Mouse (Mus musculus) liver, embryonic 11.5 days (tissue): ENCODE results near the gene I830077J02Rik. TPM values are rescaled to one million over a fixed set of nuclear protein-coding genes. Genes with fewer than 3 reads are reported as not detected.

Source experiments
- ATAC-seq: fragments of 200-750 bp; cut with Nextera tagmentation; replicated peaks from 2 replicates; pipeline ENCODE4 v1.8.0; 2017; ENCODE audit warnings: moderate number of reproducible peaks, mild to moderate bottlenecking, moderate TSS enrichment, moderate library complexity; ENCODE audit not compliant: low FRiP score
- DNase-seq: peaks from one replicate; pipeline ENCODE4 v3.0.0-alpha.2; 2017; ENCODE audit warnings: low spot score
- H3K27ac ChIP-seq: fragments of 300-500 bp; sonication (generic); 2 replicates; pipeline ENCODE4 v1.5.1; 2014; ENCODE audit warnings: mild to moderate bottlenecking, low read depth, low read length, control low read depth
- H3K27me3 ChIP-seq: fragments of 300-500 bp; sonication (generic); replicated peaks from 2 replicates; pipeline ENCODE4 v1.6.1; 2014; ENCODE audit warnings: low read length, mixed read lengths; ENCODE audit not compliant: control insufficient read depth, insufficient read depth
- H3K36me3 ChIP-seq: fragments of 300-500 bp; sonication (generic); 2 replicates; pipeline ENCODE4 v1.6.1; 2014; ENCODE audit warnings: mild to moderate bottlenecking, low read length, moderate library complexity, mixed read lengths; ENCODE audit not compliant: control insufficient read depth, insufficient read depth
- H3K4me1 ChIP-seq: fragments of 300-500 bp; sonication (generic); replicated peaks from 2 replicates; pipeline ENCODE4 v1.6.1; 2014; ENCODE audit warnings: low read length, mixed read lengths; ENCODE audit not compliant: control insufficient read depth, insufficient read depth
- H3K4me2 ChIP-seq: fragments of 300-500 bp; sonication (generic); 2 replicates; pipeline ENCODE4 v1.6.1; 2014; ENCODE audit warnings: mild to moderate bottlenecking, control low read depth, moderate library complexity
- H3K4me3 ChIP-seq: fragments of 300-500 bp; sonication (generic); 2 replicates; pipeline ENCODE4 v1.5.1; 2014; ENCODE audit warnings: low read depth, low read length, control low read depth
- H3K9ac ChIP-seq: fragments of 300-500 bp; sonication (generic); 2 replicates; pipeline ENCODE4 v1.6.1; 2014; ENCODE audit warnings: low read depth, low read length, control low read depth
- H3K9me3 ChIP-seq: fragments of 300-500 bp; sonication (generic); 2 replicates; pipeline ENCODE4 v1.6.1; 2016; ENCODE audit warnings: low read length, inconsistent platforms, mixed read lengths; ENCODE audit not compliant: control insufficient read depth
- WGBS: fragments of 180-500 bp; shearing (Covaris S2); extraction: QIAGEN DNeasy Blood & Tissue Kit; methylation state at CpG from one replicate; pipeline ENCODE4 v1.1.7; 2014; 5-methylcytosine and 5-hydroxymethylcytosine counted together
- polyA plus RNA-seq: library from polyadenylated mRNA; unstranded; fragments of >200 nt; fragmentation: Nextera tagmentation; extraction: Ambion mirVana; gene quantifications from 2 replicates; pipeline ENCODE4 v1.2.1, GENCODE M21; 2014

I830077J02Rik gene
- polyA plus RNA-seq, 1 experiment from 2014 or later: 5.6 TPM

DNA sequence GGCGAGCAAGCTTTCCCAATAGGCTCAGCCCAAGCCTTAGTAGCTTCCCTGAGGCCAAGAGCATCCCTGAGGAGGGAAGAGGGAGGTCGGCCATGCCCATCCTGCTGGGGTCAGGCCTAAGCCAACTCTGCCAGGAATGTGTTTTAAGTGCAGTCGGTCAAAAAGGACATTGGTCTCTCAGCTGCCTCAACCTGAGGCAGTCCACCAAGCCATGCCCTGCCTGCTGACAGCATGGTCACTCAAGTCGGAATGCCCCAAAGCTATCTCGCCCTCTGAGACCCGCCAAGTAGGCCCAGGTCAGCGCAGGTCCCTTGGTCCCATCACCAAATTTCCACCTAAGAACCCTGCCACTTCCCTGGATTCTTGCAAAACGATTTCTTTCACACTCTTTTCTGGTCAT, 53.7 kb downstream of the I830077J02Rik start:
- no peaks in the 10 kb centered on the region for H3K4me1 ChIP-seq
- no peak for ATAC-seq
- H3K36me3 ChIP-seq: no peaks in the 10 kb centered on the region
- H3K9ac ChIP-seq: no peak overlapping the region
- H3K4me3 ChIP-seq: no peak overlapping the region
- 88% methylated on average over 8 of the region's 8 CpGs for WGBS
- H3K27me3 ChIP-seq: no peaks in the 10 kb centered on the region
- DNase-seq: no peak
- no peak overlapping the region for H3K27ac ChIP-seq
- no peaks in the 10 kb centered on the region for H3K9me3 ChIP-seq
- no peak overlapping the region for H3K4me2 ChIP-seq

DNA sequence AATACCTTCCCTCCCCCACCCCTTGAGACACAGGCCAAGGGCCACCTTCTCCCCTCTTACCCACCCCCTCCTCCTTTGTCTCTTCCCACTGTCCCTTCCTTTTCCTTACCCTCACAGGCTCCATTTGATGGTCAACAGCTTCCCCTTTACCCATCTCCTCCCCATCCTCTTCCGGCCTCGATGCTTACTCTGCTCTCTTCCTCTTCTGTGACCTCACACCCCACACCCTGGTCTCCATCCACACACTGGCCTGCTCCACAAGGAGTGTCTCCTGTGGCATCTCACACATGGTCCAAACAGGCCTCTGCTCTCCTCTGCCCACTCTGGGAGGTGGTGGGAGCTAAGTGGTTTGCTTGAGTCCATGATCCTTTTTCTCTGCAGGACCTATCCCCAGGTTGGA, 54.5 kb downstream of the I830077J02Rik start:
- 52% methylated on average over 2 of the region's 2 CpGs for WGBS

DNA sequence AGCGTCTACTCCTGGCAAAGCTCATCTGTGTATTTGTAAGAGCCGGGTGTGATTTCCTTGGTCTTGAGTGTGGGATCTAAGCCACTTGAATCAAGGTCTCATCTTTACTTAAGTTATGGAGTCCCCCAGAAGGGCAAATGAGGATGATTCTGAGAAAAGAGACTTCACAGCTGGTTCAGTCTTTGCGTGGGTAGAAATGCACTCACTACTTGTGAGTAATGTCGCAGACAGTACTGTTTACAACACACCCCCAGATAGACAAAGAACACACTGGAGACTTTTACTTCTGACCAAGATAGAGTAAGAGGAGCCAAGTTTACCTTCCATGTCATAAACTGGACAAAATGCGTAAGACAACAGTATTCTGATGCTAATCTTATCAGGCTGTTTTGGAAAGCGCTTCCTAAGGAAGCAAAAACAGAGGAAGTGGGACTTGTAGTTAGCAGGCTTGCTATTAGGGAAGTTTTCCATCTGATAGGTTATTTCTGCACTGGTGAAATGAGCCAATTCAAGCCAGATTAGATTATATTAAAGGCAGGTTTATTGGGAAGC, 55.1 kb downstream of the I830077J02Rik start:
- H3K9me3 ChIP-seq: no peaks in the 10 kb centered on the region
- H3K9ac ChIP-seq: no peak overlapping the region
- H3K4me2 ChIP-seq: no peak overlapping the region
- no peaks in the 10 kb centered on the region for H3K36me3 ChIP-seq
- H3K27ac ChIP-seq: no peak overlapping the region
- DNase-seq (peak; percentile 8), ATAC-seq (no peak)
- H3K27me3 ChIP-seq: no peaks in the 10 kb centered on the region
- H3K4me1 ChIP-seq: no peaks in the 10 kb centered on the region
- H3K4me3 ChIP-seq: no peak overlapping the region
- WGBS: 75% methylated on average over 6 of the region's 6 CpGs

More for the DNA sequence above, 54.5 kb downstream of the I830077J02Rik start:
- Histone ChIP-seq H3K4me1 (no peaks in the 10 kb centered on the region), H3K27ac (no peak overlapping the region), H3K36me3 (no peaks in the 10 kb centered on the region), H3K27me3 (no peaks in the 10 kb centered on the region), H3K4me2 (no peak overlapping the region), H3K9me3 (no peaks in the 10 kb centered on the region), H3K4me3 (no peak overlapping the region), H3K9ac (no peak overlapping the region)
- ATAC-seq: no peak
- peak; percentile 15 for DNase-seq

DNA sequence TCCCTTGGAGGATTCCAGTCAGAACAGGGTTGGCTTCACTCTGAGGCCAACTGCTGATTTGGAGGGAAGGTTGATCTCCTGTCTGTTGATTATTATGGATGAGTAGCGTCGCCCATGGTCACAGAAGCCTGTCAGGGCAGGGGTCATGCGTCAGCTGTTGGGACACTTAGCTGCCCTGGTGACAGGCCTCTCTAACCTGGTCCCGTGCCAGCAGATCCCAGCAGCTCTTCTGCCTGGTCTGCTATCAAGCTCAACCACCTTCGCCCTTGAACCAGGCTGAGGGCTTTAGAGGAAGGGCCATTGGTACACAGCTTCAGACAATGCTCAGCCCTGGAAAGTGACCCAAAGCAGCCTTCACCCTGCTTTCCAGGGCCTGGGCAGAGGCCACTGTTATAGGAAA, 56.4 kb downstream of the I830077J02Rik start:
- no peak for ATAC-seq
- Histone ChIP-seq H3K9me3 (no peaks in the 10 kb centered on the region), H3K4me3 (no peak overlapping the region), H3K9ac (no peak overlapping the region), H3K4me1 (no peaks in the 10 kb centered on the region), H3K36me3 (no peaks in the 10 kb centered on the region), H3K27me3 (no peaks in the 10 kb centered on the region), H3K27ac (no peak overlapping the region), H3K4me2 (no peak overlapping the region)
- WGBS: 73% methylated on average over 5 of the region's 5 CpGs
- peak; percentile 27 for DNase-seq

Other genes with a start within 250 kb of the I830077J02Rik start
- gene Ddx20, start 245.1 kb downstream of the I830077J02Rik start, polyA plus RNA-seq: 41.0 and 45.9 TPM in 2 replicates
- 0.23 and 0.36 TPM in 2 replicates for gene Inka2, start 228.1 kb downstream of the I830077J02Rik start, polyA plus RNA-seq
- gene Rap1a, start 131.3 kb downstream of the I830077J02Rik start, polyA plus RNA-seq: 114 and 121 TPM in 2 replicates
- gene Adora3, start 61.8 kb downstream of the I830077J02Rik start, polyA plus RNA-seq: 0.36 and 0.92 TPM in 2 replicates
- 0.26 and 0.27 TPM in 2 replicates for gene Tmigd3, start 61.8 kb downstream of the I830077J02Rik start, polyA plus RNA-seq
- 154 and 167 TPM in 2 replicates for gene Wdr77, start 26.7 kb upstream of the I830077J02Rik start, polyA plus RNA-seq
- 499 and 512 TPM in 2 replicates for gene Atp5f1, start 27.4 kb upstream of the I830077J02Rik start, polyA plus RNA-seq
- 1.0 and 1.7 TPM in 2 replicates for gene Ovgp1, start 41.0 kb upstream of the I830077J02Rik start, polyA plus RNA-seq
- not detected in 2 replicates for gene Pifo, start 82.0 kb upstream of the I830077J02Rik start, polyA plus RNA-seq
- not detected in 2 replicates for gene Chil5, start 100.2 kb upstream of the I830077J02Rik start, polyA plus RNA-seq
- gene Chia1, start 180.6 kb upstream of the I830077J02Rik start, polyA plus RNA-seq: not detected in 2 replicates
- gene Chil3, start 234.9 kb upstream of the I830077J02Rik start, polyA plus RNA-seq: not detected in 2 replicates